Mouse (Mus musculus) layer of hippocampus, postnatal 25 days (tissue): ENCODE results near the gene Gm28308. TPM values are rescaled to one million over a fixed set of nuclear protein-coding genes. Genes with fewer than 3 reads are reported as not detected.

Source experiments
- DNase-seq, 2 experiments: peaks; one replicate each; pipeline ENCODE4 v3.0.0; 2022; ENCODE audit warnings: mixed read lengths in 2 of 2, low spot score in 1 of 2; ENCODE audit errors: extremely low spot score in 1 of 2
- total RNA-seq, 2 experiments: library from RNA; stranded (reverse); gene quantifications; 2 replicates each; pipeline ENCODE4 v1.2.3; 2021

Gene Gm28308
- not detected for total RNA-seq

- DNase-seq = no peak
Measured at GRCm38 (mm10) chr6:52213119-52213986, at the start of gene Gm28308, which contains the start of gene Hoxa3. Gene Gm28308, minus strand, starts transcription at chr6:52213339. Gene Hoxa3, minus strand, starts transcription at chr6:52213336.

GRCm38 (mm10) chr6:52262463-52263320 lies 49.6 kb upstream of the Gm28308 start:
- DNase-seq = no peak

GRCm38 (mm10) chr6:52261751-52262462 lies 48.8 kb upstream of the Gm28308 start:
- no peak for DNase-seq

GRCm38 (mm10) chr6:52260654-52261575 lies 47.8 kb upstream of the Gm28308 start, which contains the start of gene Hoxa13:
Gene Hoxa13, minus strand, starts transcription at chr6:52260880.
- DNase-seq = no peak

GRCm38 (mm10) chr6:52259811-52260261 lies 46.7 kb upstream of the Gm28308 start:
- no peak for DNase-seq

- no peak for DNase-seq
Measured at GRCm38 (mm10) chr6:52259081-52259790, 46.1 kb upstream of the Gm28308 start.

GRCm38 (mm10) chr6:52256956-52257355 lies 43.8 kb upstream of the Gm28308 start:
- peak; percentile 62 to 89 for DNase-seq

- no peak for DNase-seq
Measured at GRCm38 (mm10) chr6:52253511-52254500, 40.7 kb upstream of the Gm28308 start.

- no peak for DNase-seq
Measured at GRCm38 (mm10) chr6:52252775-52253376, 39.7 kb upstream of the Gm28308 start.

GRCm38 (mm10) chr6:52252016-52252774 lies 39.1 kb upstream of the Gm28308 start:
- DNase-seq = no peak

GRCm38 (mm10) chr6:52251177-52251879 lies 38.2 kb upstream of the Gm28308 start:
- no peak for DNase-seq

GRCm38 (mm10) chr6:52249826-52250225 lies 36.7 kb upstream of the Gm28308 start:
- DNase-seq = no peak

GRCm38 (mm10) chr6:52249415-52249738 lies 36.2 kb upstream of the Gm28308 start:
- no peak for DNase-seq

- no peak for DNase-seq
Measured at GRCm38 (mm10) chr6:52248638-52249414, 35.7 kb upstream of the Gm28308 start.
